Mouse (Mus musculus): ENCODE measurements around the gene Kdm1a. TPM values are rescaled to one million over a fixed set of nuclear protein-coding genes. Genes with fewer than 3 reads are reported as not detected.

Gene Kdm1a
- total RNA-seq, 2 experiments from 2014 or later: 88.7 to 93.5 TPM

DNA sequence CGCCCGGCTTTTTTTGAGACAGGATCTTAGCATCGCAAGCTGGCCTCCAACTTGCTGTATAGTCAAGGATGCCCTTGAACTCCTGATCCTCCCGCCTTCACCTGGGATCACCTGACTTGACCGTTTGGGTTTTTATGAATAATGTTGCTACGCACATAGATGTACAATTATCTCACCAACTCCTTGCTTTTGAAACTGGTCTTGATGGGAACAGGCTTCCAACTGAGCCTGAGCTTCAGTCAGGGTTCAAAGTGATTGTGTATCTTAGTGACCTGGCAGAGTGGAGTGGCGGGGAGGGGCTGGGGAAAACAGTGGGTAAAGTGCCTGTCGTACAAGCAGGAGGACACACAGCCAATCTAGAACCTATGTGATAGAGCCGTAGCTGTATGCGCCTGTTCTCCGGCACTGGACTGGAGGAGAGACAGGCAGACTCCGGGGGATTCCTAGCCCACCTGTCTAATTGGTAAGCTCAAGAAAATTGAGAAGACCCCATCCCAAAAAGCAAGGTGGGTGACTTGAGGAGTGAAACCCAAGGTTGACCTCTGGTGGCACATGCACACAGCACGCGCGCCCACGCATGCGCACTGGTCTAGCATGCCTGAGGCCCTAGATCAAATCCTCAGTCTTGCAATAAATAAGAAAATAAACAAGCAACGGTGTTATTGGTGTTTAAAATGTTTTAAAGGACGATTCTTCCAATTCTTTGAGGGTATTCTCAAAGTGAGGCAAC, 3.4 kb upstream of the Kdm1a start:
- DNase-seq (ENCODE audit: low spot score in 2 of 2): no peak

- DNase-seq (ENCODE audit: low spot score in 2 of 2): peak; percentile 16 to 18
Observed at GRCm38 (mm10) chr4:136602018-136602554, 437 bp downstream of the Kdm1a start.

GRCm38 (mm10) chr4:136601476-136601875, 1.0 kb downstream of the Kdm1a start:
- DNase-seq (ENCODE audit: low spot score in 2 of 2): peak; percentile 43 to 54

DNA sequence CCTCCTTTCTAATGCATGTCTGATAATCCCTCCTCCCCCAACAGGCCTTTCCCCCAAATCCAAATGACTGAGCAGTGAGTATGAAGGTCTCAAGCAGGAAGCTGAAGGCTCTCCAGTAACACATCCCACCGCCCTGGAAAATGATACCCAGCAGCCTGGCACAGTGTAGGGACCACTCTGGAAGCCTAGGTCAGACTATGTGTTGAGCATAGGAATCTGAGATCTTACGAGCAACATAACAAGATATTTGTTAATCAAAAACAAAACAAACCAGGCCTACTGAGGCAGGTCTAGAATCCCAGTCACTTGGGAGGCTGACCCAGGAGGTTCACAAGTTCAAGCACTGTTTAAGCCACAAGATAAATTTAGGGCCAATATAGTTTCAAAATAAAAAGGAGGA, 2.0 kb downstream of the Kdm1a start:
- DNase-seq (ENCODE audit: low spot score in 2 of 2): no peak

GRCm38 (mm10) chr4:136599869-136600268, 2.7 kb downstream of the Kdm1a start:
- no peak for DNase-seq (ENCODE audit: low spot score in 2 of 2)

- DNase-seq (ENCODE audit: low spot score in 2 of 2): no peak
Observed at GRCm38 (mm10) chr4:136598268-136598876, 4.2 kb downstream of the Kdm1a start.

GRCm38 (mm10) chr4:136595221-136595620, 7.3 kb downstream of the Kdm1a start:
- no peak for DNase-seq (ENCODE audit: low spot score in 2 of 2)

- no peak for DNase-seq (ENCODE audit: low spot score in 2 of 2)
Observed at GRCm38 (mm10) chr4:136594006-136594405, 8.5 kb downstream of the Kdm1a start.

DNA sequence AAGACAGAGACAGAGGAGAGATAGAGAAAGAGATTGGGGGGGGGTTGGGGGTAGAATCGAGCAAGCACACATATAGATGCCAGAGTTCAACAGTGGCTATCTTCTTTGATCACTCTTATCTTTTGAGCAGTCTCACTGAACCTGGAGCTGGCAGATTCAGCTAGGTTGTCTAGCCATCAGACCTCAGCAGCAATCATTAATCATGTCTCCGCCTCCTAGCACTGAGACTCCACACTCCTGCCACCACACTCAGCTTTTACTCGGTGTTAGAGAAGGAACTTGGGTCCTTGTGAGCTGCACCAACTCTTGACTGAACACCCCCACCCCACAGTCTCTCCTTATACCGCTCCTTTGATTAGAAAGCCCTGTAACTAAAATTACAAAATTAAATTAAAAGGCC, 10.4 kb downstream of the Kdm1a start:
- DNase-seq (ENCODE audit: low spot score in 2 of 2): no peak

DNA sequence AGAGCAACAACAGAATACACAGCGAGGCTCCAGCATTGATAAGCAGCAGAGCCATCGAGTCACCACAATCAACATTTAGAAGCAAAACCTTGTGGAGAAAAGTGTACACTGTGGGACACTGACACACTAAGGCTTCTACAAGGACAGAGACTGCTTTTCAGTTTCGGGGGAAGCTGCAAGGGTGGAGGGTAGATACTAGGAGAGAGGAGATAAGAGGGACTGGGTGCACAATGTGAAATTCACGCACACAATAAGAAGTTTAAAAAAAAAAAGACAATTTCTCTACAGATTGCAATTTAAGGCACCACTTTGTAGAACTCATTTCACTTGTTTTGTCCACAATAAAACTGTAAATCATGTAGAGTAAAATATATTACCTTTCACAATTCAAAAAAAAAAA, 14.5 kb downstream of the Kdm1a start:
- no peak for DNase-seq (ENCODE audit: low spot score in 2 of 2)

GRCm38 (mm10) chr4:136587221-136587827, 15.2 kb downstream of the Kdm1a start:
- no peak for DNase-seq (ENCODE audit: low spot score in 2 of 2)

- DNase-seq (ENCODE audit: low spot score in 2 of 2): no peak
Observed at GRCm38 (mm10) chr4:136581885-136582284, 20.6 kb downstream of the Kdm1a start.

GRCm38 (mm10) chr4:136569998-136570397, 32.5 kb downstream of the Kdm1a start:
- no peak for DNase-seq (ENCODE audit: low spot score in 2 of 2)

- DNase-seq (ENCODE audit: low spot score in 2 of 2): no peak
Observed at GRCm38 (mm10) chr4:136568629-136569028, 33.9 kb downstream of the Kdm1a start.

DNA sequence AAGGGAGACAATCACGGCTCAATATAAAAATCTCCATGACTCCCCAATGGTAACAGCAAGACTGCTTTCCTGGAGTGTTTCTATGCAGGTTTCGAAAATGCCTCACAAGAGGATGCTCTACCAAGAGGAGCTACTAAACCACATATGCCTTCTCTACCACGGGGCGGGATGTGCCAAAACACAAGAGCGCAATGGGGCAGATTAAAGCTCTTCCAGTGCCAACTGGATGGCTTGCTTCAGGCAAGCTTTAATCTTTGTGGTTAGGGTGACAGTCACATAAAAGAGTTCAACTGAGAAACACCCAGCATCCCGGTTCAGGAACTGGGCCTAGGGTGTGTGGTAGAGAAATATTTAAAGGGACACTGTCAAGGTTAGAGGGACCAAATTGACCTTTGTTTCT, 39.8 kb downstream of the Kdm1a start:
- no peak for DNase-seq (ENCODE audit: low spot score in 2 of 2)

DNA sequence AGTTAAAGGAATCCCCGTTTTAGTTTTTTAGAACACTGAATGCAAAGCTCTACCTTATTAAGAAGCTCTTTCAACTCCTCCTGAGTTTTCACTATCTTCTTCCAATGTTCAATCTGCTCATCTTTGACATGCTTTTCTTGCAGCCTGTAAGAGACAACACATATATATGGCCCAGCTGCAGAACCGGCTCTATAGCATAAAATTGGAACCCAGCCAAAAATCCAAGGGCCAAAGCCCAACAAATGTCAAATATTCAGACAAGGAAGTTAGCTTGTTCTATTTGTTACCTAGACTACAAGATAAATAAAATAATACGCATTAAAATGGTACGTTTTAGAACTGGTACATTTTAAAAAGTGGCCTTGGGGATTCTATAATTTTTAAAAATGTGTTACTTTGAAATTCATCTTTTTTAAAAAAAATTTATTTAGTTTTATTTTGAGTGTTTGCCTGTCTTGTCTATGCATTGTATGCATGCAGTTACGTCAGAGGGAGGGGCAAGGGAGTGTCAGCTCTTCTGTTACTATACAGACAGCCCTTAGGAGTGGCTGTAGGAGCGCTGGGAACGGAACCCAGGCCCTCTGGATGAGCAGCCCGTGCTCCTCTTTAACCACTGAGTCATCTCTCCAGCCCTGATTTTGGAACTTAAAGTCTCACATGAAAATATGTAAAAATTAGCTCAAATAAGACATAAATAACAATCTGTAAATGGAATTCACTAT, 42.1 kb downstream of the Kdm1a start:
- no peak for DNase-seq (ENCODE audit: low spot score in 2 of 2)

DNA sequence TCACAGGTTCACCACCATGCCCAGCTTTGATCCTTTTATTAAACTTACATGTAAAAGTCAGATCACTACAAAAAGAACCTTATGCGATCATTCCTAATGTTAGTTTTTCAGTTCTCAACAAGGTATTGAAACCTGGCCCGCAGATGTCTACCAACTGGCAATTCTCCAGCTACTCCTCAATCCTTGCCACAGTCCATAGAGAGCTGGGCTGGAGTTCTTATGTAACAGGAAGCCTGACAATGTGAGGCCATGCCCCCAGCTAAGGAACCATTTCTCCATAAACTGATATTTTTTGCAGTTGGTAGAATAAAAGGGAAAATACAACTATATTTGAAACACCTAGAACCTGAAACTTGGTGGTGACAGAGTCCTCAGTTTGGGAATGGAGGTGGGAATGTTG, 42.8 kb downstream of the Kdm1a start:
- DNase-seq (ENCODE audit: low spot score in 2 of 2): no peak

- DNase-seq (ENCODE audit: low spot score in 2 of 2): no peak
Observed at GRCm38 (mm10) chr4:136557638-136558037, 44.9 kb downstream of the Kdm1a start.

DNA sequence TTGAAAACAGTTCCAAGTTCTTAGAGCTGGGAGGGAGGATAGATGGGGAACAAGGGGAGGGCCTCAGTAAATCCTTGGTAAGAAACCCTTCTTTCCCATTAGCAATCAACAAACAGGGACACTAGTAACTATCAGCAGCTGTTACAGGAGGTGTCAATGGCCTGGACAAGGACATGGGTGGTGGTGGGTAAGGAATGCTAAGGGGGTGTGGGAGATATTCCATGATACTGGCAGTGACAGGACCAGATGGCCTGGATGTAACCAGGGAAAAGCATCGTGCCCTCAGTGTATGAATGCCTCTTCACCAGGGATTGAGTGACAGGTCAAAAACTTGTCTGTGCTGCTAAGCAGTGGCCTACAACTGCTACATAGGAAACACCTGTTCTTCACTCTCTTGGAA, 49.4 kb downstream of the Kdm1a start:
- no peak for DNase-seq (ENCODE audit: low spot score in 2 of 2)

- no peak for DNase-seq (ENCODE audit: low spot score in 2 of 2)
Observed at GRCm38 (mm10) chr4:136548381-136548801, 54.1 kb downstream of the Kdm1a start.

DNA sequence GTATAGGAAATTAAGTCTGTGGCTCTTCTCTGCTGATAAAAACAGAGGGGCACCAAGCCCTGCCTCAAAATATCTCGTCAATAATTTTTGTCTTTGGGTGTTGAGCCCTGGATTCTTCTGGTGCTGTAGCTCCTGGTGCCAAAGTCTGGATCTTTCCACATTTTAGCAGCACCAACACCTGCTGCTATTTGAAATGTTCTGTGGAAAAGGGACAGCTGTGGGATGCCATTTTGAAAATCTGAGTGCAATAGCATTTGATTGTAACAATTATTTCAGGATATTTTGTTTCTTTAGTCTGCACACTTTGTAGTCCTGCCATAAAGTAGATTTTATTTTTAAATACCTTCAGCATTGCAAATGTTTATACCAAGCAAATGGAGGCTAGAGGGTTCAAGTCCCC, 54.8 kb downstream of the Kdm1a start:
- no peak for DNase-seq (ENCODE audit: low spot score in 2 of 2)
